Mouse (Mus musculus): ENCODE data around the gene Vmn2r30.
"Not testable (repeated sequence)": the region's sequence is repeated elsewhere in the genome, so short reads cannot be mapped to it uniquely, and the experiment has no call there.

Gene Vmn2r30

GRCm38 (mm10) chr7:7337509-7337908 lies at the start of gene Vmn2r30:
Gene Vmn2r30 (minus strand): TSS chr7:7337609.
- DNase-seq = not testable (repeated sequence)

- peak in 1 of 2 experiments; percentile 4 for DNase-seq
Measured at GRCm38 (mm10) chr7:7374431-7374830, 37.0 kb upstream of the Vmn2r30 start, which contains the start of gene Gm45783. Gene Gm45783 (minus strand): TSS chr7:7374573.

- DNase-seq = peak; percentile 64 to 71
Measured at GRCm38 (mm10) chr7:7295595-7295994, 41.8 kb downstream of the Vmn2r30 start.

GRCm38 (mm10) chr7:7281383-7281782 lies 56.0 kb downstream of the Vmn2r30 start:
- DNase-seq = no peak

- peak; percentile 92 to 93 for DNase-seq
Measured at GRCm38 (mm10) chr7:7277966-7278567, 59.3 kb downstream of the Vmn2r30 start, which contains the start of gene Gm45844. Gene Gm45844 (minus strand): TSS chr7:7278289.

- DNase-seq = peak; percentile 63 to 70
Measured at GRCm38 (mm10) chr7:7277556-7277955, 59.9 kb downstream of the Vmn2r30 start.

Data from cerebellum, postnatal 10 days (tissue).